Mouse (Mus musculus) limb, embryonic 14.5 days (tissue): ENCODE results near the gene Tnrc6a. TPM values are rescaled to one million over a fixed set of nuclear protein-coding genes. Genes with fewer than 3 reads are reported as not detected.
A peak's percentile ranks its signal among the peaks of the same experiment; 100 is the strongest.

Experiments
- ATAC-seq: fragments of 200-750 bp; cut with Nextera tagmentation; 2 replicates; pipeline ENCODE4 v1.8.0; 2017; ENCODE audit warnings: low read depth, moderate number of reproducible peaks, moderate TSS enrichment; ENCODE audit not compliant: low FRiP score
- DNase-seq: peaks from one replicate; pipeline ENCODE4 v3.0.0-alpha.2; 2015; ENCODE audit warnings: low spot score
- H3K27ac ChIP-seq: fragments of 300-500 bp; sonication (generic); replicated peaks from 2 replicates; pipeline ENCODE4 v1.5.1; 2014; ENCODE audit warnings: low read depth, mild to moderate bottlenecking, low read length, moderate library complexity, mixed read lengths
- H3K27me3 ChIP-seq: fragments of 300-500 bp; sonication (generic); 2 replicates; pipeline ENCODE4 v1.6.1; 2014; ENCODE audit warnings: low read length, mixed read lengths; ENCODE audit not compliant: control insufficient read depth, insufficient read depth
- H3K36me3 ChIP-seq: fragments of 300-500 bp; sonication (generic); 2 replicates; pipeline ENCODE4 v1.6.1; 2014; ENCODE audit warnings: mild to moderate bottlenecking, low read length, moderate library complexity, mixed read lengths; ENCODE audit not compliant: control insufficient read depth, insufficient read depth
- H3K4me1 ChIP-seq: fragments of 300-500 bp; sonication (generic); 2 replicates; pipeline ENCODE4 v1.6.1; 2014; ENCODE audit warnings: antibody characterized with exemption, low read length, mixed read lengths; ENCODE audit not compliant: control insufficient read depth, insufficient read depth
- H3K4me2 ChIP-seq: fragments of 300-500 bp; sonication (generic); replicated peaks from 2 replicates; pipeline ENCODE4 v1.6.1; 2014; ENCODE audit warnings: low read depth, mild to moderate bottlenecking, low read length, moderate library complexity; ENCODE audit not compliant: severe bottlenecking
- H3K4me3 ChIP-seq: fragments of 300-500 bp; sonication (generic); replicated peaks from 2 replicates; pipeline ENCODE4 v1.5.1; 2014; ENCODE audit warnings: low read length
- H3K9ac ChIP-seq: fragments of 300-500 bp; sonication (generic); 2 replicates; pipeline ENCODE4 v1.6.1; 2014; ENCODE audit warnings: mild to moderate bottlenecking, low read depth, low read length, moderate library complexity; ENCODE audit not compliant: severe bottlenecking
- H3K9me3 ChIP-seq: fragments of 300-500 bp; sonication (generic); 2 replicates; pipeline ENCODE4 v1.6.1; 2016; ENCODE audit warnings: low read length; ENCODE audit not compliant: control insufficient read depth
- POLR2A ChIP-seq: fragments of 200-500 bp; IDR thresholded peaks from 2 replicates; pipeline ENCODE4 v1.8.0; 2012; ENCODE audit warnings: inconsistent platforms, mild to moderate bottlenecking, moderate library complexity, borderline replicate concordance; ENCODE audit not compliant: insufficient read depth, insufficient read length; ENCODE audit errors: extremely low read depth
- WGBS: fragments of 180-500 bp; shearing (Covaris S2); extraction: QIAGEN DNeasy Blood & Tissue Kit; methylation state at CpG from one replicate; pipeline ENCODE4 v1.1.7; 2014; 5-methylcytosine and 5-hydroxymethylcytosine counted together
- polyA plus RNA-seq, 2 experiments: library from polyadenylated mRNA; depleted of rRNA in 1 of 2; stranded (reverse) in 1 of 2; unstranded in 1 of 2; fragments of >200 nt; fragmentation: Nextera tagmentation in 1 of 2; extraction: Ambion mirVana in 1 of 2; gene quantifications; 2 replicates each; pipeline versions ENCODE4 v1.2.1 to v1.2.3; 2012 to 2014

Gene Tnrc6a
- polyA plus RNA-seq (2012; rRNA removed) (62.3 and 78.4 TPM in 2 replicates), polyA plus RNA-seq (2014; fragmentation: Nextera tagmentation; extraction: Ambion mirVana) (44.3 and 50.1 TPM in 2 replicates)

DNA sequence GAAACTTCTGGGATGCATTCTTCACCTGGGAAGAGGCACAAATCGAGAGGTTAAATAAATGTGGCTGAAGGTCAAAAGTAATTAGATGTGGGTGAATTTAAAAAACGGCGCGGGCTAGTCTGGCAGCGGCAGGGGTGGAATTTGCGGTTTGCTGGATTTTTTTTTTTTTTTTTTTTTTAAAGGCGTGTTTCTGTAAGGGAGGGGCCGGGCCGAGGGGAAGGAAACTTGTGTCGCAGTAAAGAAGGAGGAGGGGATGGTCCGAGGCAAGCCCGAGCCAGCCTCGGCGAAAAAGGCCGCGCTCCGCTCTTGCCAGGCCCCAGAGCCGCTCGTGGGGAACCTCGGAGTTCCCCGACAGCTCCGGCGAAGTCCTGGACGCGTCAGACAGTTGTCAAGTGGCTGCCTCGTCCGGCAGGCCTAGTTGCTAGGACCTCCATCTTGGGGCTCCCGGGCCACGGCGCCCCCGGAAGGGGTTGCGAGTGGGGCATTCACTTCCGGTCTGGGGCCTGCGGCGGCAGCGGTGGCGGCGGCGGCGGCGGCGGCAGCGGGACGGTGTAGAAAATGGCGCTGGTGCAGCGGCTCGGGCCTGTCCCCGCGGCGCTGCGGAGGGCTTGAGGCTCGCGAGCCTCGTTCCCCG is at the start of gene Tnrc6a:
Tnrc6a (plus strand) TSS at position 221 of the 634 bp plus-strand sequence.
- WGBS, result under 1% methylated on average over 41 of the region's 55 CpGs

GRCm38 (mm10) chr7:123082236-123082635 is 41.4 kb upstream of the Tnrc6a start:
- Histone ChIP-seq H3K4me1 (peaks cover 28% of the 10 kb centered on the region), H3K4me3 (no peak overlapping the region), H3K9me3 (no peaks in the 10 kb centered on the region), H3K36me3 (no peaks in the 10 kb centered on the region), H3K9ac (no peak overlapping the region), H3K4me2 (no peak overlapping the region), H3K27ac (no peak overlapping the region), H3K27me3 (no peaks in the 10 kb centered on the region)
- 65% methylated on average over 4 of the region's 4 CpGs for WGBS
- no peak for TF ChIP-seq POLR2A
- ATAC-seq (no peak), DNase-seq (no peak)

More for the DNA sequence above, at the start of gene Tnrc6a:
- peak within 1 kb of the TSS; percentile 97 for H3K4me3 ChIP-seq
- peak; percentile 97 for ATAC-seq
- H3K27me3 ChIP-seq, result no peaks in the 10 kb centered on the region
- H3K4me2 ChIP-seq, result peak within 1 kb of the TSS; percentile 65
- peak within 1 kb of the TSS; percentile 94 for H3K27ac ChIP-seq
- peak within 1 kb of the TSS; percentile 97 for H3K9ac ChIP-seq
- H3K36me3 ChIP-seq, result 0 out of 2 replicates have a peak, but pooled peaks cover 13% of the 10 kb centered on the region
- no peaks in the 10 kb centered on the region for H3K9me3 ChIP-seq
- H3K4me1 ChIP-seq, result peaks cover 7% of the 10 kb centered on the region
- peak; percentile 76; the same call in 1 of the 2 replicates for TF ChIP-seq POLR2A
- DNase-seq, result peak; percentile 91

DNA sequence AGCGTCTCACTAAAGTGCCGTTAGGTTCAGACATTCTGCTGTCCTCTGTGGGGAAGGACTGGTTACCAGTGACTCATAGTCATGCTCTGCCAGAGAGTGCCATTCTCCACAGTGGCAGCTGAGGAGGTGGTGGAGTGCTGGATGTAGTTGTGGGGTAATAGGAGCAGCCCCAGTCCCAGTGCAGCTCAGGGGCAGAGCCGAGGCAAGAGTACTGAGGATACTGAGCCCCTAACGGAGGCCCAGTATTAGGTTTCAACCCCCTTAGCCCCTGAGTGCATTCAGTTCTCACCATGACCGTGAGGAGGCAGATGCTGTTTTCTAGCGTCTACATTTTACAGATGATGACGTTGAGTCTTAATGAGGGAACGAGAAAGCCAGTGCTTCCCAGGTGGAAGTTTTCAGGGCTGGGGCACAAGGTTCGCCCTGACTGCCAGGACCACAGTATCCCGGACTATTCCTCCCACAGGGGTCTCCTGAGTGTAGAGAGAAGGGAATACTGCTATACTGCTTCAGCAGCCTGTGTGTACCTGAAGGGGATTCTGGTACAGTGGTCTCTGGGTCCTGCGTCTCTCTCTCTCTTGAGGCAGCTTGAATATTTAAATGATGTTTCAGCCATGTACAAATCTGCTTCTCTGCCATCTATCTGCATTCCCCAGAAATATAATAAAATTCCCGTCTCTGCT is 40.1 kb upstream of the Tnrc6a start:
- H3K4me2 ChIP-seq, result peak overlapping the region; percentile 51
- ATAC-seq, result peak; percentile 43; the same call in 1 of the 2 replicates

GRCm38 (mm10) chr7:123084180-123084691 is 39.4 kb upstream of the Tnrc6a start:
- peak; percentile 85 for DNase-seq
- no peak for TF ChIP-seq POLR2A
- Histone ChIP-seq H3K4me3 (peak overlapping the region; percentile 22), H3K4me2 (peak overlapping the region; percentile 51), H3K9ac (peak overlapping the region; percentile 26; the same call in 1 of the 2 replicates), H3K27ac (peak overlapping the region; percentile 88), H3K4me1 (peaks cover 28% of the 10 kb centered on the region), H3K27me3 (no peaks in the 10 kb centered on the region), H3K36me3 (no peaks in the 10 kb centered on the region), H3K9me3 (no peaks in the 10 kb centered on the region)
- peak; percentile 88 for ATAC-seq
- WGBS, result 2% methylated on average over 7 of the region's 7 CpGs

More for the DNA sequence above, 40.1 kb upstream of the Tnrc6a start:
- H3K9ac ChIP-seq, result no peak overlapping the region
- peak overlapping the region; percentile 88 for H3K27ac ChIP-seq
- no peak for TF ChIP-seq POLR2A
- DNase-seq, result peak; percentile 47
- H3K9me3 ChIP-seq, result no peaks in the 10 kb centered on the region
- no peak overlapping the region for H3K4me3 ChIP-seq
- no peaks in the 10 kb centered on the region for H3K36me3 ChIP-seq
- 11% methylated on average over 12 of the region's 12 CpGs for WGBS
- peaks cover 28% of the 10 kb centered on the region for H3K4me1 ChIP-seq
- no peaks in the 10 kb centered on the region for H3K27me3 ChIP-seq

DNA sequence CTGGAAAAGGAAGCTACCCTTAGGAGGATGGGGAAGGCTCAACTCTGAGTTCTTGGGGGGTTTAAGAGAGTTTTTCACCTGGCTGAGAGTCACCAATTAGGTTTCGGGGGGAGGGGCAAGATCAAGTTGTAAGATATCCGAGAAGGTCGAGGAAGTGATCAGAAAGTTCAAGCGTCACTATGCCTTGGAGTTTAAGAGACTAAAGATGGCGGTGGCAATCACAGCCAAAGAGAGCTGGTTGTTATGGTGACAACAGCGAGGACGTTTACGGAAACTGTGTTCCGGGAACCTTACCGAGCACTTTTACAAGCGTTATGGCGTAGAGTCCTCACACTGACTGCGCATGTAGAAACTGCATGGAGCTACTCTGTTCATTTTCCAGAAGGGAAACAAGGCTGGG is 39.0 kb upstream of the Tnrc6a start:
- H3K36me3 ChIP-seq, result no peaks in the 10 kb centered on the region
- TF ChIP-seq POLR2A, result no peak
- H3K27ac ChIP-seq, result peak overlapping the region; percentile 88
- DNase-seq, result peak; percentile 78
- H3K9ac ChIP-seq, result peak overlapping the region; percentile 26; the same call in 1 of the 2 replicates
- H3K4me1 ChIP-seq, result peaks cover 28% of the 10 kb centered on the region
- 5% methylated on average over 13 of the region's 13 CpGs for WGBS
- H3K4me2 ChIP-seq, result peak overlapping the region; percentile 51
- H3K9me3 ChIP-seq, result no peaks in the 10 kb centered on the region
- peak overlapping the region; percentile 22 for H3K4me3 ChIP-seq
- H3K27me3 ChIP-seq, result no peaks in the 10 kb centered on the region
- peak; percentile 64 for ATAC-seq
